Mouse (Mus musculus) layer of hippocampus, adult 2 months (tissue): ENCODE results near the gene Tigd4. TPM values are rescaled to one million over a fixed set of nuclear protein-coding genes. Genes with fewer than 3 reads are reported as not detected.

ENCODE experiments used
- DNase-seq, 2 experiments: peaks; one replicate each; pipeline ENCODE4 v3.0.0; 2022; ENCODE audit warnings: low spot score in 2 of 2
- H3K27ac ChIP-seq: fragments of 200-600 bp; 2 replicates; pipeline ENCODE4 v1.8.1; 2022
- H3K4me3 ChIP-seq: fragments of 200-600 bp; 2 replicates; pipeline ENCODE4 v1.8.1; 2022; ENCODE audit warnings: mild to moderate bottlenecking
- CTCF ChIP-seq: fragments of 200-600 bp; conservative IDR thresholded peaks from 2 replicates; pipeline ENCODE4 v1.8.1; 2022; ENCODE audit warnings: antibody characterized with exemption, mild to moderate bottlenecking, moderate library complexity
- total RNA-seq, 2 experiments: library from RNA; stranded (reverse); gene quantifications; 2 replicates each; pipeline ENCODE4 v1.2.3; 2021

Gene Tigd4
- total RNA-seq, 2 experiments from 2014 or later: 0.12 TPM; not detected in 1

DNA sequence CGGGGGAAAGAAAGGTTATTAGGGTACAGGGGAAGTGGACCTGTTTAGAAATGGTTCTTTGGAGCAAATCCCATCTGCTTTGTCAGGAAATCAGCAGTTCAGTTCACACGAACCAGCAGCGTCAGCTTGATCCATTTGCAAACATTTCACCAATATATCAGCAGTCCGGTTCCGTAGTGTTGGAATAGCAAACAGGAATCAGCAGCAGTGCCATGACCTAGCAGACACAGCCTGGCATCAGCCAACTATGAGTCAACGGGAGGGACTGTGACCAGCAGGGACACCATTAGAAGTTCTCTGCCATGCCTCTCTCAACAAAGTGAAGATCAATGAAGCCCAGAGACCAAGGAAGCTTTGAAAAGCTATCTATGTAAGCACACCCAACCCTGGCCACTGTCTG, 26.4 kb downstream of the Tigd4 start:
- no peak for DNase-seq
- Histone ChIP-seq H3K4me3 (no peak overlapping the region), H3K27ac (no peak overlapping the region)
- TF ChIP-seq CTCF: no peak

- no peak for DNase-seq
- no peak overlapping the region for H3K27ac ChIP-seq
- TF ChIP-seq CTCF: no peak
Measured at GRCm38 (mm10) chr3:84622026-84622425, 28.7 kb downstream of the Tigd4 start.

DNA sequence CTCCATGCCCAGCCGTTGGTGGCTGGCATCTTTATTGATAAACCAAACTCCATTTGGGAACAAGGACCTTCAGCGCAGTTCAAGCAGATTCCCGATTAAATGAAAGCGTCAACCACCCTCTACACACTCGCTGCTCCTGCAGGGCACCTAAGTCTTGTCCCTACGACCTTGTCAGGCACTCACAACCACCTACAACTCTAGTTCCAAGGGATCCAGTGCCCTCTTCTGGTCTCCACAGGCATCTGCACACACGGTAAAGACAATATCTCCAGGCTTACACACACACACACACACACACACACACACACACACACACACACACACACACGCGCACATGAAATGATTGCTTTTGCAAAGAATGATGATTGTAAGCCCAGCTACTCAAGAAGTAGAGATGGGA, 38.2 kb downstream of the Tigd4 start:
- no peak overlapping the region for H3K4me3 ChIP-seq
- no peak for DNase-seq
- H3K27ac ChIP-seq: no peak overlapping the region
- no peak for TF ChIP-seq CTCF

More at GRCm38 (mm10) chr3:84622026-84622425, 28.7 kb downstream of the Tigd4 start:
- no peak overlapping the region for H3K4me3 ChIP-seq

DNA sequence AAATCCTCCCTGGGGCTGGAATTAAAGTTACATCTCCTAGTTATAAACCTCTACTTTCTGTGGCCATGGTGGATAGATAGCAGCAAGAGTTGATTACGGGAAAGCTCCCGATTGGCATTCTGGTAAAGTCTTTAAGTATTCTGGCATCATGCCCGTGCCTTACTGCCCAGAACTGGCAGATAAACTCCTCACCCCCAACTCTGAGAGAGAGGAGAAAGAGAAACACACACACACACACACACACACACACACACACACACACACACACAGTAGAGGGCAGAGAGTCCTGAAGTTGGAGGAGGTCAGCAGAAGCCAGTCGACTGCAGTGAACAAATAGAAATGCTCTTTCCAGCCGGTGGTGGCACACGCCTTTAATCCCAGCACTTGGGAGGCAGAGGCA, 43.7 kb downstream of the Tigd4 start:
- Histone ChIP-seq H3K27ac (no peak overlapping the region), H3K4me3 (no peak overlapping the region)
- no peak for DNase-seq
- no peak for TF ChIP-seq CTCF

GRCm38 (mm10) chr3:84637890-84638578, 44.7 kb downstream of the Tigd4 start:
- DNase-seq: no peak
- no peak overlapping the region for H3K27ac ChIP-seq
- no peak overlapping the region for H3K4me3 ChIP-seq
- TF ChIP-seq CTCF: no peak

DNA sequence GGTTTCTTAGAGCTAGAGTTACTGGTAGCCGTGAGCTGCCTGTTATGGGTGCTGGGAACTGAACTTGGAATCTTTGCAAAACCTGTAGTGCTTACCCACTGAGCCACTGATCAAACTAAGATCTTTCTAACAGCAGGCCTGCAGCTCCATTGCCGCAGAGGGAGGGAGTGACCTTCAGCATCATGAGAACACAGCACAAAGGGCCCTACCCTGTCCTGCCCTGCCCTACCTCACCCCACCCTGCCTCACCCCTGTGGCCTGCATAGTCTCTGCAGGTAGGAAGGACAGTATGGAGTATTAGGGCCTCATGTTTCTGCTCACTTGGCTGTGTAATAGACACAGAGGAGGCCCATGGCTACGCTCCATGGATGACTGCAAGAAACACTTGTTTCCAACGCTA, 45.5 kb downstream of the Tigd4 start:
- TF ChIP-seq CTCF: no peak
- Histone ChIP-seq H3K27ac (no peak overlapping the region), H3K4me3 (no peak overlapping the region)
- no peak for DNase-seq

- no peak for TF ChIP-seq CTCF
- no peak for DNase-seq
- no peak overlapping the region for H3K4me3 ChIP-seq
- no peak overlapping the region for H3K27ac ChIP-seq
Measured at GRCm38 (mm10) chr3:84639767-84640500, 46.6 kb downstream of the Tigd4 start.

- no peak overlapping the region for H3K4me3 ChIP-seq
- no peak for DNase-seq
- H3K27ac ChIP-seq: no peak overlapping the region
- no peak for TF ChIP-seq CTCF
Measured at GRCm38 (mm10) chr3:84640536-84640935, 47.2 kb downstream of the Tigd4 start.

DNA sequence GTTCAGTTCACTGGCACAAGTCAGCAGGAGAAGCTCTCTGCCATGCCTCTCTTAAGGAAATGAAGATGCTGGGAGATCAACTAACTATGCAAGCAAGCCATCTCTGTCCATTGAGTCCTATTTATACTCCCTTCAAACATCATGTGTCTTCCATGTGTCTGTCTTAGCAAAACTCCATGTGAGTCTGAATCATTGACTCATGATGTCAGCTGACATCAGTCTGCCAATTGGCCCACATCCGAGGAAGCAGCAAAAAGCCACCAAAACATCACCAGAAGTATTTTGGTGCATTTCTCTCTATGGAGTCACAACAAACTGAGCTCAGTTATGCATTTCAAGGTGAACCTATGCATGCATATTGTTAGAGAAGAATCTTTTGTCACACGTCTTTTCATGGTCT, 48.0 kb downstream of the Tigd4 start:
- TF ChIP-seq CTCF: no peak
- no peak overlapping the region for H3K27ac ChIP-seq
- DNase-seq: no peak
- H3K4me3 ChIP-seq: no peak overlapping the region

DNA sequence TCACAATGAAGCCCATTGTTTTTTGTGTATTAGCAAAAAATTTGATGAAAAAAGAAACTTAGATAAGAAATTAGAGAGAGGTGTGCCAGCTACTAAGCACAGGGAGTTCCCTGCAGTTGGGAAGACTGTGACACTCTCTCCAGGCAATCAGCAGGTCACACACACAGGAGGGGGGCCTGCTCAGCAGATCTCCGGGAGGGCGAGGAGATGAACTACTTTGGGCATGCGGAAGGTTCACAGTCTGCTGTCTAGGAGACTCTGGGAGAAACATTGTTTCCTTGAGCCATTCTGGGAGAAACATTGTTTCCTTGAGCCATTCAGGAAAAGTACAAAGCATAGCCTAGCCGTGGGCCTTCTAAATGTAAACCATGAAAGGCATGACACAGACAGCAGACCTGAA, 49.6 kb downstream of the Tigd4 start:
- no peak for TF ChIP-seq CTCF
- DNase-seq: no peak
- Histone ChIP-seq H3K4me3 (no peak overlapping the region), H3K27ac (no peak overlapping the region)

- Histone ChIP-seq H3K4me3 (no peak overlapping the region), H3K27ac (no peak overlapping the region)
- DNase-seq: no peak
- TF ChIP-seq CTCF: no peak
Measured at GRCm38 (mm10) chr3:84645156-84646006, 52.0 kb downstream of the Tigd4 start.

- Histone ChIP-seq H3K4me3 (no peak overlapping the region), H3K27ac (no peak overlapping the region)
- DNase-seq: no peak
- no peak for TF ChIP-seq CTCF
Measured at GRCm38 (mm10) chr3:84646007-84646290, 52.6 kb downstream of the Tigd4 start.

GRCm38 (mm10) chr3:84646331-84646845, 53.0 kb downstream of the Tigd4 start:
- DNase-seq: no peak
- no peak for TF ChIP-seq CTCF
- H3K4me3 ChIP-seq: no peak overlapping the region

More at GRCm38 (mm10) chr3:84646331-84646845, 53.0 kb downstream of the Tigd4 start:
- no peak overlapping the region for H3K27ac ChIP-seq

Other genes starting within 250 kb of the Tigd4 start
- gene Fhdc1, start 113.1 kb upstream of the Tigd4 start, total RNA-seq: 1 to 10 TPM; 1.7 to 2.2 TPM
- 10 to 100 TPM; 18.2 to 18.7 TPM for gene Arfip1, start 10.9 kb upstream of the Tigd4 start, total RNA-seq
- gene Tmem154, start 72.6 kb downstream of the Tigd4 start, total RNA-seq: under 1 TPM; 0.12 to 0.72 TPM
- gene Fbxw7, start 221.7 kb downstream of the Tigd4 start, total RNA-seq: 100 to 1,000 TPM; 156 to 160 TPM